Mouse (Mus musculus) ES-E14 (cell line): ENCODE results near the gene F12. TPM values are rescaled to one million over a fixed set of nuclear protein-coding genes. Genes with fewer than 3 reads are reported as not detected.

Experiments used
- DNase-seq: peaks from one replicate; pipeline ENCODE4 v3.0.0-alpha.2; 2013; ENCODE audit warnings: low read depth, low spot score
- H3K27ac ChIP-seq: 2 replicates; pipeline ENCODE4 v1.5.1; 2012; ENCODE audit warnings: low read depth, mild to moderate bottlenecking, low read length, moderate library complexity, mixed read lengths; ENCODE audit not compliant: poor library complexity, insufficient read depth, severe bottlenecking
- H3K36me3 ChIP-seq: 2 replicates; pipeline ENCODE4 v1.6.1; 2012; ENCODE audit warnings: mild to moderate bottlenecking, low read length, moderate library complexity, mixed read lengths; ENCODE audit not compliant: control insufficient read depth, poor library complexity, insufficient read depth, severe bottlenecking
- H3K4me1 ChIP-seq, 2 experiments: fragments of 150-350 bp in 1 of 2; sonication (generic) in 1 of 2; 2 replicates each; pipeline ENCODE4 v1.6.1; 2012; ENCODE audit warnings: low read length in 2 of 2, mild to moderate bottlenecking in 1 of 2, mixed read lengths in 1 of 2; ENCODE audit not compliant: control insufficient read depth in 2 of 2, insufficient read depth in 2 of 2, poor library complexity in 1 of 2
- H3K4me3 ChIP-seq, 2 experiments: fragments of 150-350 bp in 1 of 2; sonication (generic) in 1 of 2; 2 replicates each; pipeline ENCODE4 v1.5.1; 2012; ENCODE audit warnings: low read length in 2 of 2, low read depth in 1 of 2, mild to moderate bottlenecking in 1 of 2, mixed read lengths in 1 of 2; ENCODE audit not compliant: insufficient read depth in 1 of 2, poor library complexity in 1 of 2, severe bottlenecking in 1 of 2
- H3K9ac ChIP-seq: 2 replicates; pipeline ENCODE4 v1.6.1; 2012; ENCODE audit warnings: low read depth, mild to moderate bottlenecking, low read length, mixed read lengths; ENCODE audit not compliant: poor library complexity, insufficient read depth, severe bottlenecking
- H3K9me3 ChIP-seq: fragments of 150-350 bp; sonication (generic); 2 replicates; pipeline ENCODE4 v1.6.1; 2012; ENCODE audit warnings: low read depth, mild to moderate bottlenecking, low read length; ENCODE audit not compliant: control insufficient read depth, insufficient read depth
- CHD2 ChIP-seq: IDR thresholded peaks from 2 replicates; pipeline ENCODE4 v1.6.1; 2014; ENCODE audit warnings: mild to moderate bottlenecking, low read depth, low read length, inconsistent platforms
- HCFC1 ChIP-seq: IDR thresholded peaks from 2 replicates; pipeline ENCODE4 v1.6.1; 2012; ENCODE audit warnings: low read length, inconsistent platforms, borderline replicate concordance; ENCODE audit not compliant: insufficient read depth
- MAFK ChIP-seq: IDR thresholded peaks from 2 replicates; pipeline ENCODE4 v1.6.1; 2014; ENCODE audit warnings: mild to moderate bottlenecking, low read depth, low read length, inconsistent platforms; ENCODE audit not compliant: insufficient read depth
- ZC3H11A ChIP-seq: IDR thresholded peaks from 2 replicates; pipeline ENCODE4 v1.6.1; 2012; ENCODE audit warnings: low read depth, mild to moderate bottlenecking, inconsistent platforms, low read length, borderline replicate concordance
- ZNF384 ChIP-seq: IDR thresholded peaks from 2 replicates; pipeline ENCODE4 v1.6.1; 2012; ENCODE audit warnings: low read depth, low read length, inconsistent platforms
- in situ Hi-C, 2 experiments: fragments of 600-800 bp; cut with MboI; formaldehyde crosslinking; loops; one replicate each; pipeline ENCODE4 v1.15.1; 2025; ENCODE audit warnings: low sequenced_read_pairs in 2 of 2, inconsistent platforms in 1 of 2; ENCODE audit not compliant: unreplicated experiment in 2 of 2
- total RNA-seq: library from RNA; depleted of rRNA; stranded (reverse); fragments of 300-350 nt; gene quantifications from 2 replicates; pipeline ENCODE4 v1.2.3, GENCODE M21; 2012

Gene F12
- total RNA-seq, 1 experiment, result not detected

GRCm38 (mm10) chr13:55405783-55406390 is 20.7 kb downstream of the F12 start:
- TF ChIP-seq ZC3H11A, result no peak
- TF ChIP-seq CHD2, result no peak
- TF ChIP-seq MAFK, result no peak
- TF ChIP-seq HCFC1, result no peak
- TF ChIP-seq ZNF384, result no peak
- Histone ChIP-seq H3K4me1 (no peaks in the 10 kb centered on the region), H3K9ac (no peak overlapping the region), H3K27ac (no peak overlapping the region), H3K9me3 (no peaks in the 10 kb centered on the region), H3K36me3 (no peaks in the 10 kb centered on the region), H3K4me3 (no peak overlapping the region)
- DNase-seq, result no peak
- in situ Hi-C loops, result no loop called here

DNA sequence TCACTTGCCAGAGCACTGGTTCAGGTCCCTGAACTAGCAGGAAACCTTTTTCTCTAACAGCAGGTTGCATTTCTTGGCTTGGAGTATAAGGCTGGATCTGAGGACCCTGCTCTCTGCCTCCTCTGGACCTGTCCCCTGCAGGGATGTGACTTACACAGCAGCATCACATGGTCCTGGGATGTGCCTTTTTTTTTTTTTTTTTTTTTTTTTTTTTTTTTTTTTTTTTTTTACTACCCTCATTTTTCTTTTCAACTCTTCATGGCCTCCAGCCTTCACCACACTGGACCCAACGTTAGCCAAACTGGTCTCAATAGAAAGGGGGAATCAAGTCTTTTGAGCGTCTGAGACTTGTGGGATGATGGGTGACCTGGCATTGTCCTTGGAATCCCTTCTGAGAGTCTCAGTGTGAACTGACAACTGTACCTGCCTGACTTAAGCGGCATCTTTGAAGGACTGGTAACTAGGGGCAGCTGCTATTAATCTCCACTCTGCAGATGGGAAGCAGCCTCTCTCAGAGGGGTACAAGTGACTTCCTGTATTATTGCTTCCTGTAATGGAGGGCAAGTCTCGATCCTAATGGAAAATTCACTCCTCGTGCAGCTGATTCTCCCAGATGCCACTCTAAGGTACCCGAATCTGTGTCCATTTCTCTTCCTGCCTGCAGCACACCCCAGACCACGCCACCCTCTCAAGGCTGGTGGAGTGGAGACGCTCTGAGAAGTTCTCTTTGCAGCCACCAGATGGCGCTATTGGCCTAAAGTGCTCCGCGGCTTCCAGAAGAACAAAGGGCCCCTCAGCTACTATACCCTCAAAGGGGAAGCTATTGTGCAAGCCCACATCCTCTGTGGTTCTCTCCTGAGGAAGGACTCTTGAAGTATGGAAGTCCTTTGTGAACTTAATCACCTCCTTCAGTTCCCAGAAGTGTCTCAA is 21.5 kb downstream of the F12 start:
- Histone ChIP-seq H3K4me1 (no peaks in the 10 kb centered on the region), H3K36me3 (no peaks in the 10 kb centered on the region), H3K9me3 (no peaks in the 10 kb centered on the region), H3K27ac (no peak overlapping the region), H3K4me3 (no peak overlapping the region), H3K9ac (no peak overlapping the region)
- TF ChIP-seq ZNF384 (peak; percentile 75), HCFC1 (0 out of 2 replicates have a peak, but pooled peaks have one; percentile 52), ZC3H11A (peak; percentile 87; the same call in 1 of the 2 replicates), MAFK (no peak), CHD2 (no peak)
- peak; percentile 65 for DNase-seq
- in situ Hi-C loops, result no loop called here

DNA sequence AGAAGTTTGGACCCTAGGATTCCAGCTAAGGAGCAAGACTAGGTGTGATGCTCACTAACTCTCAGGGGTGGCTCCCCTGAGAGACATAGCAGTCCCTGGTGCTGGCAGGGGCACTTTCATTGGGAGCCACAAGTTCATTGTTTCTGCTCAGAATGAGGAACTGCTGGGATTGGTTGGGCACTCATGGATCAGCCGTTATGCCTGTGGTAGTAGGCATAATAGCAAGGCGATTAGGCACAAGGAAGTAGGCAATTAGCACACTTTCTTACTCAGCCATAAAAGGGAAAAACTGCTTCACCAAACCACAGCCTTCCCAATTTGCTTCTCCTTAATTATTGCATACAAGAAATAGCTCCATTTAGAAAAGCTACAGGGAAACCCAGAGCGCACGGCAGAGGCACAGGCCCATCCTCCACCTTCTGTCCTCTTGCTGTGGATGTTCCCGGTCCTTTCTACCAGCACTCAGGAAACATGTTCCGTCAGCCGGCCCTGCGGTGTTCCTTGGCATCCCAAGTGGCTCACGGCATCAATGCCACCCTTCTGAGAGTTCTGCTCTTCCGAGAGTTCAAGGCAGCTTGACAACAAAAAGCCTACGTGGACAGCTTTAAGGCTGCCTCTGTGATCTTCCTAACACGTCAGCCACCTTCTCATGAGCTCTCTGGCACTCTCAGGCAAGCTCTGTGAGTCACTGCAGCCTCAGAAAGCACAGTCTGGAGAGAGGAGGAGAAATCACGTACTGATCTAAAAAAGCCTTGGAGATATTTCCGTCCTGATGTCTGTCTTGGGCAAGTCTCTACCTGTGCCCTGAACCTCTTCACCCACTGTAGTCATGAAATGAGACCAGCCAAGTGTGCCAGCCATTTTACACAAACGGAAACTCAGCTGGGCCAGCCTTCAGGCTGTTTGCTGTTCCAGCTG is 22.4 kb downstream of the F12 start:
- Histone ChIP-seq H3K36me3 (no peaks in the 10 kb centered on the region), H3K9me3 (no peaks in the 10 kb centered on the region), H3K9ac (no peak overlapping the region), H3K4me3 (no peak overlapping the region), H3K4me1 (no peaks in the 10 kb centered on the region), H3K27ac (no peak overlapping the region)
- no peak for DNase-seq
- in situ Hi-C loops, result no loop called here
- TF ChIP-seq CHD2, result no peak
- no peak for TF ChIP-seq ZC3H11A
- no peak for TF ChIP-seq ZNF384
- TF ChIP-seq HCFC1, result no peak

GRCm38 (mm10) chr13:55403266-55403665 is 23.3 kb downstream of the F12 start:
- H3K36me3 ChIP-seq, result no peaks in the 10 kb centered on the region
- no peak overlapping the region for H3K9ac ChIP-seq
- in situ Hi-C loops, result no loop called here
- H3K27ac ChIP-seq, result no peak overlapping the region
- no peaks in the 10 kb centered on the region for H3K4me1 ChIP-seq
- TF ChIP-seq HCFC1 (no peak), ZC3H11A (no peak), CHD2 (no peak)
- no peaks in the 10 kb centered on the region for H3K9me3 ChIP-seq
- no peak overlapping the region for H3K4me3 ChIP-seq
- no peak for DNase-seq
